Mouse (Mus musculus): ENCODE measurements around the gene Mybbp1a. TPM values are rescaled to one million over a fixed set of nuclear protein-coding genes. Genes with fewer than 3 reads are reported as not detected.

Gene Mybbp1a
- total and polyA plus RNA-seq, 3 experiments: 344 to 3,394 (median 602) TPM

DNA sequence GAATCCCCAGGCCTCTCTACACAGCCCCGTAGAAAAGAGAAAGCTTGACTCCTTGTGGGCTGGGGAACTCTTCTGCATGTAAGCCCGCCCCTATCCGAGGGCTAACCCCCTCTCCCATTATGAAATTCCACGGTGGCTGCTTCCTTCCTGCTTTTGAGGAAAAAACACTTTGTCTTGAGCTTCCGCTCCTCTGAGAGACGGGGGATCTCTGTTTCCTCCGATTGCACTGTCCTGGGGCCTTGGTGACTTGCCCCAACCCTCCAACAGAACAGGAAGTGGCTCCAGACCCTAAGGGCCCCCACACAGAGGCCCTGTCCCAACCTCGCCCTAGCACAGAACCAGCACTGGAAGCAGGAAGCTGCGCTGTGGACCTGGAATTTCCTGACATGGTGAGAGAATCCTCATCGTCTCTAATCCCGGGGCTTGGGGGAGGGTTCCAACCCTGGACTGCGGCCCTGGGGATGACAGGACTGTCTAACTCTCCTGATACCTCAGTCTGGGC lies 16.9 kb downstream of the Mybbp1a start:
- peaks cover 14 to 24% of the 10 kb centered on the region in 2 experiments for H3K4me1 ChIP-seq (ENCODE audit: control insufficient read depth in 1 of 2, insufficient read depth in 2 of 2, low read length in 2 of 2)
- peak overlapping the region; percentile 48 for H3K9ac ChIP-seq (ENCODE audit: control insufficient read depth, low read depth, low read length, poor library complexity, severe bottlenecking)
- no peak overlapping the region for H3K4me3 ChIP-seq (ENCODE audit: control insufficient read depth in 1 of 2, insufficient read depth in 1 of 2, low read depth in 2 of 2, low read length in 2 of 2)
- no peaks in the 10 kb centered on the region for H3K79me2 ChIP-seq (ENCODE audit: control insufficient read depth, insufficient read depth, low read length, poor library complexity)
- peak overlapping the region; percentile 33 for H3K27ac ChIP-seq (ENCODE audit: control insufficient read depth, low read depth, low read length)
- no peaks in the 10 kb centered on the region for H3K27me3 ChIP-seq (ENCODE audit: control insufficient read depth in 1 of 2, insufficient read depth in 2 of 2, low read length in 2 of 2)
- H3K36me3 ChIP-seq (ENCODE audit: control insufficient read depth in 1 of 2, insufficient read depth in 2 of 2, low read length in 2 of 2): peaks cover 0 to 15% of the 10 kb centered on the region in 2 experiments; a peak in 2 of 4 replicates
- H3K9me3 ChIP-seq (replicated peaks; ENCODE audit: insufficient read depth, low read length): no peaks in the 10 kb centered on the region
- no peak for TF ChIP-seq ZC3H11A (IDR thresholded peaks at IDR 0.05; ENCODE audit: low read depth, low read length)
- TF ChIP-seq TAL1 (IDR thresholded peaks at IDR 0.05; ENCODE audit: low read length): no peak
- no peak for TF ChIP-seq NELFE (IDR thresholded peaks at IDR 0.05; ENCODE audit: low read depth, low read length)
- 0 out of 2 replicates have a peak, but pooled peaks have one; percentile 18 for TF ChIP-seq ELF1 (IDR thresholded peaks at IDR 0.05; ENCODE audit: low read depth, low read length)
- TF ChIP-seq GABPA (IDR thresholded peaks at IDR 0.05; ENCODE audit: low read depth, low read length): no peak
- no peak for TF ChIP-seq RAD21 (IDR thresholded peaks at IDR 0.05; ENCODE audit: low read depth, low read length)
- TF ChIP-seq ZMIZ1 (IDR thresholded peaks at IDR 0.05; ENCODE audit: low read depth, low read length): no peak
- TF ChIP-seq GATA1 (IDR thresholded peaks at IDR 0.05; ENCODE audit: low read depth, low read length): no peak
- peak; percentile 20; the same call in 1 of the 2 replicates for TF ChIP-seq MAZ (IDR thresholded peaks at IDR 0.05; ENCODE audit: low read depth, low read length)
- no peak for TF ChIP-seq MEF2A (IDR thresholded peaks at IDR 0.05; ENCODE audit: extremely low read depth, insufficient replicate concordance, low read depth, low read length, poor library complexity, severe bottlenecking)
- DNase-seq (ENCODE audit: low read depth, low spot score): no peak

DNA sequence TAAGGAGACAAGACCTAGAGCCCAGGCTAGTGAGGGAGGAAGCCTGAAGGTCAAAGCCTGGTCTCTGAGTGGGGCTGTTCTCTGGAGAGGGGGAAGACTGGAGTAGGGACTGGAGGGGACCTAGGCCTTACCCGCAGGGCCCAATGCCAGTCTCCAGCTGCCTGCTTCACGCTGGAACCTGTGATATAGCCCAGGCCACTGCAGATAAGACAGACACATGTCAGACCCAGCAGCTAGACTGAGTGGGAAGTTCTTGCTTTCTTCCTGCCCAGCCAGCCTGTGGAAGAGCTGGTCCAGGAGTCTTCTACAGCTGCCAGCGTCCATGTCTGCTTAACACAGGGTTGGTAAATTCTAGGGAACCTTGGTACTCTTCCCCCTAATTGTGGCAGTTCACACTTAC lies 17.3 kb downstream of the Mybbp1a start:
- Histone ChIP-seq H3K79me2 (ENCODE audit: control insufficient read depth, insufficient read depth, low read length, poor library complexity) (no peaks in the 10 kb centered on the region), H3K9ac (ENCODE audit: control insufficient read depth, low read depth, low read length, poor library complexity, severe bottlenecking) (peak overlapping the region; percentile 48), H3K36me3 (ENCODE audit: control insufficient read depth in 1 of 2, insufficient read depth in 2 of 2, low read length in 2 of 2) (peaks cover 0 to 15% of the 10 kb centered on the region in 2 experiments; a peak in 2 of 4 replicates), H3K9me3 (replicated peaks; ENCODE audit: insufficient read depth, low read length) (no peaks in the 10 kb centered on the region), H3K4me3 (ENCODE audit: control insufficient read depth in 1 of 2, insufficient read depth in 1 of 2, low read depth in 2 of 2, low read length in 2 of 2) (no peak overlapping the region), H3K27ac (ENCODE audit: control insufficient read depth, low read depth, low read length) (peak overlapping the region; percentile 33), H3K4me1 (ENCODE audit: control insufficient read depth in 1 of 2, insufficient read depth in 2 of 2, low read length in 2 of 2) (peaks cover 14 to 24% of the 10 kb centered on the region in 2 experiments), H3K27me3 (ENCODE audit: control insufficient read depth in 1 of 2, insufficient read depth in 2 of 2, low read length in 2 of 2) (no peaks in the 10 kb centered on the region)
- TF ChIP-seq ETS1 (IDR thresholded peaks at IDR 0.05; ENCODE audit: low read depth, low read length): peak; percentile 59
- TF ChIP-seq EP300 (IDR thresholded peaks at IDR 0.05; ENCODE audit: low read depth in 1 of 2, low read length in 2 of 2): peak in 1 of 2 experiments; percentile 65; a peak in 3 of 4 replicates
- TF ChIP-seq TCF12 (IDR thresholded peaks at IDR 0.05; ENCODE audit: low read depth, low read length): peak; percentile 79
- TF ChIP-seq GABPA (IDR thresholded peaks at IDR 0.05; ENCODE audit: low read depth, low read length): no peak
- TF ChIP-seq GATA1 (IDR thresholded peaks at IDR 0.05; ENCODE audit: low read depth, low read length): peak; percentile 81
- no peak for TF ChIP-seq RAD21 (IDR thresholded peaks at IDR 0.05; ENCODE audit: low read depth, low read length)
- peak; percentile 44; the same call in 1 of the 2 replicates for TF ChIP-seq TAL1 (IDR thresholded peaks at IDR 0.05; ENCODE audit: low read length)
- peak; percentile 60 for TF ChIP-seq MXI1 (IDR thresholded peaks at IDR 0.05; ENCODE audit: low read depth, low read length)
- no peak for TF ChIP-seq E2F4 (IDR thresholded peaks at IDR 0.05; ENCODE audit: borderline replicate concordance, low read depth, low read length)
- 0 out of 2 replicates have a peak, but pooled peaks have one; percentile 18 for TF ChIP-seq HCFC1 (IDR thresholded peaks at IDR 0.05; ENCODE audit: low read depth, low read length)
- peak; percentile 4; the same call in 1 of the 2 replicates for TF ChIP-seq MAZ (IDR thresholded peaks at IDR 0.05; ENCODE audit: low read depth, low read length)
- DNase-seq (ENCODE audit: low read depth, low spot score): peak; percentile 71

All from MEL (cell line).